Comparison of ENCODE assay signal across 8 mouse cellular contexts in genomic region chr7:19184758-19185157, GRCm38 (mm10). TPM values are rescaled to one million over a fixed set of nuclear protein-coding genes. Genes with fewer than 3 reads are reported as not detected.
A peak's percentile ranks its signal among the peaks of the same experiment; 100 is the strongest.
DNase-seq lines count a peak whose midpoint lies in the region; ATAC-seq and TF ChIP-seq lines count a peak whose summit lies in the region.
"Had no signal": no experiment of that assay in that cellular context is flagged by ENCODE, and none has a peak within 500 bp of the region (broad histone marks: within the 10 kb centered on the region; RNA-seq: fewer than 3 reads in every experiment).

No protein-coding gene starts in this region.

- H3K4me3 ChIP-seq in lung, embryonic 14.5 days (ENCODE audit: low read depth, low read length): no peak overlapping the region
- H3K4me3 ChIP-seq in forebrain, embryonic 15.5 days: no peak overlapping the region
- H3K4me3 ChIP-seq in kidney, embryonic 15.5 days (replicated peaks): no peak overlapping the region
- H3K4me3 ChIP-seq in stomach, postnatal 0 days (ENCODE audit: low read depth, low read length): no peak overlapping the region

- no peak overlapping the region for H3K27ac ChIP-seq in lung, embryonic 14.5 days (ENCODE audit: low read depth)
- H3K27ac ChIP-seq in forebrain, embryonic 15.5 days (replicated peaks): peak overlapping the region; percentile 73
- H3K27ac ChIP-seq in kidney, embryonic 15.5 days: peak overlapping the region; percentile 70
- 0 out of 2 replicates have a peak overlapping the region, but pooled peaks have one; percentile 18 for H3K27ac ChIP-seq in stomach, postnatal 0 days (replicated peaks)

- no peak overlapping the region for H3K9ac ChIP-seq in lung, embryonic 14.5 days
- H3K9ac ChIP-seq in forebrain, embryonic 15.5 days (replicated peaks): no peak overlapping the region
- no peak overlapping the region for H3K9ac ChIP-seq in kidney, embryonic 15.5 days
- no peak overlapping the region for H3K9ac ChIP-seq in stomach, postnatal 0 days (ENCODE audit: low read length)

- no peak overlapping the region for H3K4me2 ChIP-seq in lung, embryonic 14.5 days
- no peak overlapping the region for H3K4me2 ChIP-seq in forebrain, embryonic 15.5 days (replicated peaks)
- H3K4me2 ChIP-seq in kidney, embryonic 15.5 days: no peak overlapping the region
- no peak overlapping the region for H3K4me2 ChIP-seq in stomach, postnatal 0 days (replicated peaks; ENCODE audit: low read depth)

- H3K4me1 ChIP-seq in lung, embryonic 14.5 days (ENCODE audit: insufficient read depth): no peaks in the 10 kb centered on the region; the same call in 1 of the 2 replicates
- peaks cover 30% of the 10 kb centered on the region for H3K4me1 ChIP-seq in forebrain, embryonic 15.5 days
- peaks cover 44% of the 10 kb centered on the region for H3K4me1 ChIP-seq in kidney, embryonic 15.5 days
- 0 out of 2 replicates have a peak, but pooled peaks cover 2% of the 10 kb centered on the region for H3K4me1 ChIP-seq in stomach, postnatal 0 days (replicated peaks; ENCODE audit: control insufficient read depth, insufficient read depth)

- peaks cover 10% of the 10 kb centered on the region; the same call in 1 of the 2 replicates for H3K36me3 ChIP-seq in lung, embryonic 14.5 days (ENCODE audit: insufficient read depth)
- H3K36me3 ChIP-seq in forebrain, embryonic 15.5 days: peaks cover 28% of the 10 kb centered on the region
- H3K36me3 ChIP-seq in kidney, embryonic 15.5 days: peaks cover 30% of the 10 kb centered on the region
- H3K36me3 ChIP-seq in stomach, postnatal 0 days (ENCODE audit: control insufficient read depth, insufficient read depth, low read length): no peaks in the 10 kb centered on the region; the same call in 1 of the 2 replicates

- TF ChIP-seq CTCF in lung, embryonic 14.5 days (IDR thresholded peaks at IDR 0.05; ENCODE audit: low read depth): no peak
- no peak for TF ChIP-seq CTCF in stomach, postnatal 0 days (IDR thresholded peaks at IDR 0.05; ENCODE audit: low read depth)

- H3K27me3 ChIP-seq in lung, embryonic 14.5 days (ENCODE audit: insufficient read depth, low read length): peaks cover 12% of the 10 kb centered on the region
- H3K27me3 ChIP-seq in forebrain, embryonic 15.5 days: 0 out of 2 replicates have a peak, but pooled peaks cover 6% of the 10 kb centered on the region
- H3K27me3 ChIP-seq in kidney, embryonic 15.5 days: peaks cover 7% of the 10 kb centered on the region
- no peaks in the 10 kb centered on the region for H3K27me3 ChIP-seq in stomach, postnatal 0 days (ENCODE audit: control insufficient read depth, insufficient read depth, low read length)

- ATAC-seq in lung, embryonic 14.5 days (ENCODE audit: insufficient read depth): no peak
- ATAC-seq in forebrain, embryonic 15.5 days (replicated peaks): peak; percentile 49; the same call in 1 of the 2 replicates
- ATAC-seq in kidney, embryonic 15.5 days (replicated peaks; ENCODE audit: low FRiP score): 0 out of 2 replicates have a peak, but pooled peaks have one; percentile 23
- ATAC-seq in stomach, postnatal 0 days (ENCODE audit: low FRiP score, low TSS enrichment): no peak

- TF ChIP-seq EP300 in stomach, postnatal 0 days (optimal IDR thresholded peaks at IDR 0.05): no peak

- H3K9me3 ChIP-seq in lung, embryonic 14.5 days (ENCODE audit: low read depth, low read length): no peaks in the 10 kb centered on the region
- no peaks in the 10 kb centered on the region for H3K9me3 ChIP-seq in forebrain, embryonic 15.5 days
- no peaks in the 10 kb centered on the region for H3K9me3 ChIP-seq in kidney, embryonic 15.5 days (replicated peaks)
- no peaks in the 10 kb centered on the region for H3K9me3 ChIP-seq in stomach, postnatal 0 days (ENCODE audit: control insufficient read depth, low read length)

- WGBS in lung, embryonic 14.5 days: 72% methylated on average over 6 of the region's 6 CpGs
- WGBS in forebrain, embryonic 15.5 days: 30% methylated on average over 6 of the region's 6 CpGs
- 59% methylated on average over 6 of the region's 6 CpGs for WGBS in kidney, embryonic 15.5 days
- 70% methylated on average over 6 of the region's 6 CpGs for WGBS in stomach, postnatal 0 days

- DNase-seq in lung, embryonic 14.5 days: peak; percentile 39
- DNase-seq in lung, postnatal 36 days: no peak
- no peak for DNase-seq in stomach, postnatal 0 days (ENCODE audit: low spot score)
- DNase-seq in right cerebral cortex, postnatal 14 days: no peak
- no peak for DNase-seq in embryo, embryonic 9.5 days (ENCODE audit: extremely low spot score)

RNA-seq across cellular contexts. Expression of gene Eml2, which starts 8.5 kb away (rescaled TPM):
- 2.6 and 2.7 TPM in 2 replicates for polyA plus RNA-seq in lung, embryonic 14.5 days (2014; fragmentation: Nextera tagmentation; extraction: Ambion mirVana)
- 8.2 and 12.5 TPM in 2 replicates for polyA plus RNA-seq in forebrain, embryonic 15.5 days (2015; fragmentation: Nextera tagmentation; extraction: Ambion mirVana)
- polyA plus RNA-seq in kidney, embryonic 15.5 days (2015; fragmentation: Nextera tagmentation; extraction: Ambion mirVana): 9.5 and 16.8 TPM in 2 replicates
- polyA plus RNA-seq in stomach, postnatal 0 days (2015; fragmentation: Nextera tagmentation; extraction: Ambion mirVana): 8.4 and 8.8 TPM in 2 replicates

RNA-seq across cellular contexts. Expression of gene Gipr, which starts 18.8 kb away (rescaled TPM):
- polyA plus RNA-seq in lung, embryonic 14.5 days (2014; fragmentation: Nextera tagmentation; extraction: Ambion mirVana): 0.26 and 0.85 TPM in 2 replicates
- 18.1 and 20.0 TPM in 2 replicates for polyA plus RNA-seq in forebrain, embryonic 15.5 days (2015; fragmentation: Nextera tagmentation; extraction: Ambion mirVana)
- 0.76 and 1.0 TPM in 2 replicates for polyA plus RNA-seq in kidney, embryonic 15.5 days (2015; fragmentation: Nextera tagmentation; extraction: Ambion mirVana)
- 0.22 and 0.27 TPM in 2 replicates for polyA plus RNA-seq in stomach, postnatal 0 days (2015; fragmentation: Nextera tagmentation; extraction: Ambion mirVana)
- polyA plus RNA-seq: limb, embryonic 11.5 days had no signal

RNA-seq across cellular contexts. Expression of gene Gpr4, which starts 27.6 kb away (rescaled TPM):
- 1.6 and 2.2 TPM in 2 replicates for polyA plus RNA-seq in lung, embryonic 14.5 days (2014; fragmentation: Nextera tagmentation; extraction: Ambion mirVana)
- 2.2 and 2.4 TPM in 2 replicates for polyA plus RNA-seq in forebrain, embryonic 15.5 days (2015; fragmentation: Nextera tagmentation; extraction: Ambion mirVana)
- polyA plus RNA-seq in kidney, embryonic 15.5 days (2015; fragmentation: Nextera tagmentation; extraction: Ambion mirVana): 2.7 and 3.3 TPM in 2 replicates
- polyA plus RNA-seq in stomach, postnatal 0 days (2015; fragmentation: Nextera tagmentation; extraction: Ambion mirVana): 0.85 and 1.3 TPM in 2 replicates

RNA-seq across cellular contexts. Expression of gene Snrpd2, which starts 35.2 kb away (rescaled TPM):
- polyA plus RNA-seq in lung, embryonic 14.5 days (2014; fragmentation: Nextera tagmentation; extraction: Ambion mirVana): 158 and 161 TPM in 2 replicates
- polyA plus RNA-seq in forebrain, embryonic 15.5 days (2015; fragmentation: Nextera tagmentation; extraction: Ambion mirVana): 135 and 143 TPM in 2 replicates
- polyA plus RNA-seq in kidney, embryonic 15.5 days (2015; fragmentation: Nextera tagmentation; extraction: Ambion mirVana): 157 and 162 TPM in 2 replicates
- 96.9 and 103 TPM in 2 replicates for polyA plus RNA-seq in stomach, postnatal 0 days (2015; fragmentation: Nextera tagmentation; extraction: Ambion mirVana)

RNA-seq across cellular contexts. Expression of gene Qpctl, which starts 35.7 kb away (rescaled TPM):
- polyA plus RNA-seq in lung, embryonic 14.5 days (2014; fragmentation: Nextera tagmentation; extraction: Ambion mirVana): 12.5 and 13.1 TPM in 2 replicates
- polyA plus RNA-seq in forebrain, embryonic 15.5 days (2015; fragmentation: Nextera tagmentation; extraction: Ambion mirVana): 18.7 and 19.4 TPM in 2 replicates
- polyA plus RNA-seq in kidney, embryonic 15.5 days (2015; fragmentation: Nextera tagmentation; extraction: Ambion mirVana): 13.5 and 14.4 TPM in 2 replicates
- 11.3 and 11.8 TPM in 2 replicates for polyA plus RNA-seq in stomach, postnatal 0 days (2015; fragmentation: Nextera tagmentation; extraction: Ambion mirVana)

Comparison
In these comparisons a context has a peak if more than half of its experiments do, and no peak if none do; other contexts are left out.
1. ATAC-seq: peak in forebrain, embryonic 15.5 days (single experiment) and kidney, embryonic 15.5 days (single experiment); none in lung, embryonic 14.5 days (single experiment) and stomach, postnatal 0 days (single experiment).